Mouse (Mus musculus) left cerebral cortex, adult 11 months (tissue): ENCODE measurements around the gene Scgb2b24.

Experiments
- DNase-seq: peaks from one replicate; pipeline ENCODE4 v3.0.0; 2022; ENCODE audit warnings: low spot score

Scgb2b24 gene

GRCm38 (mm10) chr7:33739212-33739611 is at the start of gene Scgb2b24:
Scgb2b24 (minus strand) TSS chr7:33739312.
- no peak for DNase-seq

GRCm38 (mm10) chr7:33743499-33743898 is 4.4 kb upstream of the Scgb2b24 start, which contains the start of gene Scgb1b24:
Scgb1b24 (plus strand) TSS chr7:33743799.
- no peak for DNase-seq

- no peak for DNase-seq
Measured at GRCm38 (mm10) chr7:33689864-33690263, 49.2 kb downstream of the Scgb2b24 start.
